Mouse (Mus musculus) ZHBTc4 (cell line): ENCODE data around the gene Krtap3-1.

Experiments
- DNase-seq: peaks from one replicate; pipeline ENCODE4 v3.0.0-alpha.2; 2011; ENCODE audit warnings: low read depth, low spot score

The Krtap3-1 gene

GRCm38 (mm10) chr11:99521288-99521860 lies 45.1 kb downstream of the Krtap3-1 start, which contains the start of gene Krt39:
Gene Krt39 (minus strand): TSS chr11:99521338.
- no peak for DNase-seq
